Mouse (Mus musculus) layer of hippocampus, adult 11-12 months (tissue): ENCODE measurements around the gene G0s2.

Experiments used
- DNase-seq: peaks from one replicate; pipeline ENCODE4 v3.0.0; 2022; ENCODE audit warnings: low spot score

G0s2 gene

GRCm38 (mm10) chr1:193252616-193253015, 20.4 kb downstream of the G0s2 start:
- DNase-seq: no peak

GRCm38 (mm10) chr1:193251386-193251785, 21.6 kb downstream of the G0s2 start:
- DNase-seq: no peak

- DNase-seq: no peak
Observed at GRCm38 (mm10) chr1:193250026-193250425, 23.0 kb downstream of the G0s2 start.

- no peak for DNase-seq
Observed at GRCm38 (mm10) chr1:193244235-193244634, 28.8 kb downstream of the G0s2 start.

GRCm38 (mm10) chr1:193243571-193244193, 29.3 kb downstream of the G0s2 start:
- no peak for DNase-seq

- DNase-seq: no peak
Observed at GRCm38 (mm10) chr1:193242863-193243262, 30.2 kb downstream of the G0s2 start.

GRCm38 (mm10) chr1:193242238-193242637, 30.8 kb downstream of the G0s2 start:
- DNase-seq: peak; percentile 91

- DNase-seq: no peak
Observed at GRCm38 (mm10) chr1:193241436-193241835, 31.6 kb downstream of the G0s2 start.

- no peak for DNase-seq
Observed at GRCm38 (mm10) chr1:193238426-193238825, 34.6 kb downstream of the G0s2 start.

GRCm38 (mm10) chr1:193234930-193235329, 38.1 kb downstream of the G0s2 start:
- no peak for DNase-seq

- DNase-seq: no peak
Observed at GRCm38 (mm10) chr1:193234130-193234645, 38.8 kb downstream of the G0s2 start.

- no peak for DNase-seq
Observed at GRCm38 (mm10) chr1:193232732-193233131, 40.3 kb downstream of the G0s2 start.

- no peak for DNase-seq
Observed at GRCm38 (mm10) chr1:193230935-193231334, 42.1 kb downstream of the G0s2 start.

- DNase-seq: no peak
Observed at GRCm38 (mm10) chr1:193230531-193230930, 42.5 kb downstream of the G0s2 start.

- DNase-seq: no peak
Observed at GRCm38 (mm10) chr1:193229570-193229969, 43.4 kb downstream of the G0s2 start.

- no peak for DNase-seq
Observed at GRCm38 (mm10) chr1:193227537-193227936, 45.5 kb downstream of the G0s2 start.

GRCm38 (mm10) chr1:193226724-193227522, 46.1 kb downstream of the G0s2 start:
- DNase-seq: no peak

GRCm38 (mm10) chr1:193226114-193226513, 46.9 kb downstream of the G0s2 start:
- DNase-seq: no peak

- DNase-seq: no peak
Observed at GRCm38 (mm10) chr1:193225531-193225930, 47.5 kb downstream of the G0s2 start.
